Mouse (Mus musculus) thymus, postnatal 10 days (tissue): ENCODE results near the gene Polrmt.

Experiments
- DNase-seq, 2 experiments: peaks; one replicate each; pipeline ENCODE4 v3.0.0; 2021; ENCODE audit warnings: low spot score in 2 of 2

Polrmt gene

GRCm38 (mm10) chr10:79743161-79743560 is 3.2 kb downstream of the Polrmt start:
- no peak for DNase-seq

GRCm38 (mm10) chr10:79740863-79741262 is 5.5 kb downstream of the Polrmt start:
- DNase-seq = no peak

- DNase-seq = no peak
These were observed 7.1 kb downstream of the Polrmt start for GRCm38 (mm10) chr10:79739234-79739633.

GRCm38 (mm10) chr10:79738259-79738658 is 8.1 kb downstream of the Polrmt start:
- DNase-seq = peak in 1 of 2 experiments; percentile 30

- no peak for DNase-seq
These were observed 9.7 kb downstream of the Polrmt start for GRCm38 (mm10) chr10:79736706-79737105.

- DNase-seq = no peak
These were observed 11.0 kb downstream of the Polrmt start for GRCm38 (mm10) chr10:79735361-79735760.

- DNase-seq = no peak
These were observed 12.5 kb downstream of the Polrmt start for GRCm38 (mm10) chr10:79733847-79734246.

GRCm38 (mm10) chr10:79732500-79732899 is 13.9 kb downstream of the Polrmt start:
- peak in 1 of 2 experiments; percentile 67 for DNase-seq

GRCm38 (mm10) chr10:79729357-79729965 is 16.9 kb downstream of the Polrmt start:
- no peak for DNase-seq

GRCm38 (mm10) chr10:79728323-79729249 is 17.8 kb downstream of the Polrmt start:
- no peak for DNase-seq

- DNase-seq = peak; percentile 29 to 68
These were observed 20.3 kb downstream of the Polrmt start for GRCm38 (mm10) chr10:79726090-79726489.

- no peak for DNase-seq
These were observed 22.7 kb downstream of the Polrmt start for GRCm38 (mm10) chr10:79723692-79724091.

GRCm38 (mm10) chr10:79723047-79723446 is 23.3 kb downstream of the Polrmt start:
- no peak for DNase-seq

- no peak for DNase-seq
These were observed 25.3 kb downstream of the Polrmt start for GRCm38 (mm10) chr10:79721089-79721488.

- DNase-seq = peak in 1 of 2 experiments; percentile 68
These were observed 28.6 kb downstream of the Polrmt start for GRCm38 (mm10) chr10:79717640-79718357.

GRCm38 (mm10) chr10:79716988-79717355 is 29.4 kb downstream of the Polrmt start:
- no peak for DNase-seq

GRCm38 (mm10) chr10:79716254-79716987 is 30.0 kb downstream of the Polrmt start, which contains the start of gene Hcn2:
Hcn2 (plus strand) TSS chr10:79716634.
- DNase-seq = no peak

GRCm38 (mm10) chr10:79714996-79715395 is 31.4 kb downstream of the Polrmt start:
- no peak for DNase-seq

GRCm38 (mm10) chr10:79713163-79713562 is 33.2 kb downstream of the Polrmt start:
- DNase-seq = no peak

GRCm38 (mm10) chr10:79712499-79713126 is 33.8 kb downstream of the Polrmt start:
- peak; percentile 37 to 83 for DNase-seq

GRCm38 (mm10) chr10:79712029-79712428 is 34.4 kb downstream of the Polrmt start:
- peak in 1 of 2 experiments; percentile 41 for DNase-seq
